Mouse (Mus musculus) neural tube, embryonic 13.5 days (tissue): ENCODE results near the gene Sike1. TPM values are rescaled to one million over a fixed set of nuclear protein-coding genes. Genes with fewer than 3 reads are reported as not detected.

Experiments
- ATAC-seq: fragments of 200-750 bp; cut with Nextera tagmentation; 2 replicates; pipeline ENCODE4 v1.8.0; 2017; ENCODE audit warnings: low read depth, mild to moderate bottlenecking, moderate TSS enrichment, moderate library complexity
- H3K27ac ChIP-seq: fragments of 300-500 bp; sonication (generic); replicated peaks from 2 replicates; pipeline ENCODE4 v1.5.1; 2015; ENCODE audit warnings: moderate library complexity, mild to moderate bottlenecking, inconsistent platforms
- H3K27me3 ChIP-seq: fragments of 300-500 bp; sonication (generic); 2 replicates; pipeline ENCODE4 v1.6.1; 2015; ENCODE audit warnings: mild to moderate bottlenecking, inconsistent platforms
- H3K36me3 ChIP-seq: fragments of 300-500 bp; sonication (generic); 2 replicates; pipeline ENCODE4 v1.6.1; 2015; ENCODE audit warnings: mild to moderate bottlenecking, inconsistent platforms
- H3K4me1 ChIP-seq: fragments of 300-500 bp; sonication (generic); replicated peaks from 2 replicates; pipeline ENCODE4 v1.6.1; 2015; ENCODE audit warnings: inconsistent platforms
- H3K4me2 ChIP-seq: fragments of 300-500 bp; sonication (generic); 2 replicates; pipeline ENCODE4 v1.6.1; 2015; ENCODE audit warnings: inconsistent platforms, mild to moderate bottlenecking, moderate library complexity
- H3K4me3 ChIP-seq: fragments of 300-500 bp; sonication (generic); 2 replicates; pipeline ENCODE4 v1.5.1; 2015; ENCODE audit warnings: mild to moderate bottlenecking, inconsistent platforms
- H3K9ac ChIP-seq: fragments of 300-500 bp; sonication (generic); 2 replicates; pipeline ENCODE4 v1.6.1; 2015; ENCODE audit warnings: moderate library complexity, mild to moderate bottlenecking, inconsistent platforms
- H3K9me3 ChIP-seq: fragments of 300-500 bp; sonication (generic); 2 replicates; pipeline ENCODE4 v1.6.1; 2016; ENCODE audit warnings: inconsistent platforms
- WGBS: fragments of 180-500 bp; shearing (Covaris S2); methylation state at CpG from one replicate; pipeline ENCODE4 v1.1.7; 2015; 5-methylcytosine and 5-hydroxymethylcytosine counted together
- polyA plus RNA-seq: library from polyadenylated mRNA; unstranded; fragments of >200 nt; fragmentation: Nextera tagmentation; extraction: Ambion mirVana; gene quantifications from 2 replicates; pipeline ENCODE4 v1.2.1, GENCODE M21; 2015

The Sike1 gene
- polyA plus RNA-seq, 1 experiment from 2014 or later: 71.1 TPM

DNA sequence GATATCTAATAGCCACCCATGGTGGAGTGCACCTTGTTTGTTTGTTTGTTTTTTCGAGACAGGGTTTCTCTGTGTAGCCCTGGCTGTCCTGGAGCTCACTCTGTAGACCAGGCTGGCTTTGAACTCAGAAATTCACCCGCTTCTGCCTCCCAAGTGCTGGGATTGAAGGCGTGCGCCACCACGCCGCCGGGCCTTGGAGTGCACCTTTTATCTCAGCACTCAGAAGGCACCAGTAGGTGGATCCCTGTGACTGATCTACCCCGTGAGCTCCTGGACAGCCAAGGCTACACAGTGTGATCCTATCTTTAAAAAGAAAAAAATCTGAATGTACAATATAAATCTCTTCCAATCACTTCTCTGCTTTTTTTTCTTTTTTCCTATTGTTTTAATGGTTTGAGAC lies 4.5 kb upstream of the Sike1 start:
- no peak for ATAC-seq
- WGBS: 73% methylated on average over 8 of the region's 8 CpGs
- no peaks in the 10 kb centered on the region for H3K27me3 ChIP-seq
- no peak overlapping the region for H3K4me3 ChIP-seq
- H3K27ac ChIP-seq: no peak overlapping the region
- peaks cover 4% of the 10 kb centered on the region for H3K4me1 ChIP-seq
- H3K36me3 ChIP-seq: no peaks in the 10 kb centered on the region
- H3K9me3 ChIP-seq: no peaks in the 10 kb centered on the region
- H3K4me2 ChIP-seq: no peak overlapping the region
- no peak overlapping the region for H3K9ac ChIP-seq

DNA sequence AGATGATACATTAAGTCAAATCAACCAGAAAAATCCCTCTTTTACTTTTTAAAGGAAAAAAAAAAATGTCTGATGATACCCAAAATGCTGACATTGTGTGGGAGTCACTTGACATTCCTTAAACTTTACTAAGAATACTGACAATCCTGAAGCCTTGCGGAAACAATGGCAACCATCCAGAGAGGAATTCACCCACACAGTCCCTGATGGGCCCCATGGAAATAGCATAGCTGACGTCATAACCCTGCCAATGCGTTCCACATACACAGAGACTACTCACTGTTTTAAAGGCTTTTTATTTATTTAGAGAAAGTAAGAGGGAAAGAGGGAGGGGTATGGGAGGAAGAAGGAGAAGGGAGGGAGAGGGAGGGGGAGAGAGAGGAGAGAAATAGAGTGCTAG lies 2.6 kb upstream of the Sike1 start:
- Histone ChIP-seq H3K4me2 (no peak overlapping the region), H3K27ac (no peak overlapping the region), H3K27me3 (no peaks in the 10 kb centered on the region), H3K9ac (no peak overlapping the region), H3K36me3 (0 out of 2 replicates have a peak, but pooled peaks cover under 1% of the 10 kb centered on the region), H3K9me3 (no peaks in the 10 kb centered on the region), H3K4me3 (no peak overlapping the region), H3K4me1 (peaks cover 20% of the 10 kb centered on the region)
- WGBS: 42% methylated on average over 3 of the region's 3 CpGs
- ATAC-seq: no peak

GRCm38 (mm10) chr3:102995233-102995604 lies 289 bp upstream of the Sike1 start:
- Histone ChIP-seq H3K9ac (peak overlapping the region; percentile 82), H3K9me3 (no peaks in the 10 kb centered on the region), H3K4me3 (peak overlapping the region; percentile 63), H3K36me3 (peaks cover 23% of the 10 kb centered on the region), H3K4me2 (peak overlapping the region; percentile 54), H3K27ac (peak overlapping the region; percentile 93; the same call in 1 of the 2 replicates), H3K27me3 (no peaks in the 10 kb centered on the region), H3K4me1 (peaks cover 20% of the 10 kb centered on the region)
- WGBS: 53% methylated on average over 7 of the region's 7 CpGs
- peak; percentile 25 for ATAC-seq

DNA sequence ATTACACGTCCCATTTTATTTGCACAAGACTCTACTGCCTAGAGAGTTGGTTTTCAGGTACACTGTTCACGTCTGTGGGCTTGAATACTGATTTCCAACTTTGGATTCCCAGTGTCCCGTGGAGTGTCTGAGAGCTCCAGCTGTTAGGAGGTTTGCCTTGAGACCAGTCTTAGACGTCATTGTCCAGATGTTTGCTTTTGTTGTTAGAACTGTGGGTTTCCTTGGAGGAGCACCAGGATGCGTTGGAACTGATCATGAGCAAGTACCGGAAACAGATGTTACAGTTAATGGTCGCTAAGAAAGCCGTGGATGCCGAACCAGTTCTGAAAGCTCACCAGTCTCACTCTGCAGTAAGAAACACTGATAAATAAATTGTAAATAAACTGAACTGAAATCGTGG lies 1.5 kb downstream of the Sike1 start:
- no peak for ATAC-seq
- Histone ChIP-seq H3K27me3 (no peaks in the 10 kb centered on the region), H3K9ac (no peak overlapping the region), H3K9me3 (no peaks in the 10 kb centered on the region), H3K4me1 (peaks cover 20% of the 10 kb centered on the region), H3K4me2 (peak overlapping the region; percentile 54), H3K36me3 (peaks cover 39% of the 10 kb centered on the region), H3K4me3 (peak overlapping the region; percentile 63; the same call in 1 of the 2 replicates), H3K27ac (no peak overlapping the region; the same call in 1 of the 2 replicates)
- 78% methylated on average over 10 of the region's 10 CpGs for WGBS

DNA sequence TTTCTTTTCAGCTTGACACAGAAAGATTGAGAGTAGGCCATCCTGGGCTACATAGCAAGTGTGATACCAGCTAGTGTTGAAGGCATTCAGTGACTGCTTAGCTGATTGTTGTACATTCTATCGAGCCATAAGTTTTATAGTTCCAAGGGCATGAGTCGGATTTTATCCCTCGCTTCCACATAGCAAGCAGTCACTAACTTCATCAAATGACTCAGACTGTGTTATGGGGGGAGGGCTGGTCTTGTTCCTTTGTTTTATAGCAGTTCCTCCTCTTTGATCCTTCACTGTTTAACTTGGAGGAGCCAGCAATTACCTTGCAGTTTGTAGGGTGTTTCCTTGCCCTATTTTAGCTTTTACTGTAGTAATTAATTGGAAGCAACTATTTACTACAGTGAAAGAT lies 2.1 kb downstream of the Sike1 start:
- Histone ChIP-seq H3K4me1 (peaks cover 20% of the 10 kb centered on the region), H3K9me3 (no peaks in the 10 kb centered on the region), H3K4me3 (no peak overlapping the region), H3K36me3 (peaks cover 45% of the 10 kb centered on the region), H3K27ac (no peak overlapping the region; the same call in 1 of the 2 replicates), H3K27me3 (no peaks in the 10 kb centered on the region), H3K4me2 (no peak overlapping the region; the same call in 1 of the 2 replicates), H3K9ac (no peak overlapping the region)
- no peak for ATAC-seq
- 74% methylated on average over 3 of the region's 3 CpGs for WGBS

DNA sequence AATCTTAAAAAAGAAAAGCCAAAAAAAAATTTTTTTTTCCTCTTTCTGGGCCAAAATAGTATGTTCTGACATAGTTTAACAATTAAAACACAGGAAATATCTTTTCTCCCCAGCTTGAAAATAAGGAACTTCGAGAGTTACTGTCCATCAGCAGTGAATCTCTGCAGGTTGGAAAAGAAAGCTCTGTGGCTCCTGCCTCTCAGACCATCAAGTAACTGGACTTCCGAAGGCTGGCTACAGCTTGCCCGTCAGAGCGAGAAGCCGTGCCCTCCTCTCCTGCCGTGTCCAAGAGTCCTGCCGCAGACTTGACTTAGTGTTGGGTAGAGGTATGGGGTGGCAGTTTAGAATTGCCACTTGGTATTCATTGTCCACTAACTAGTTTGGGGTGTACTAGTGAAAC lies 6.1 kb downstream of the Sike1 start:
- ATAC-seq: no peak
- 94% methylated on average over 7 of the region's 7 CpGs for WGBS
- H3K27me3 ChIP-seq: no peaks in the 10 kb centered on the region
- H3K9me3 ChIP-seq: no peaks in the 10 kb centered on the region
- H3K9ac ChIP-seq: no peak overlapping the region
- H3K4me3 ChIP-seq: no peak overlapping the region
- H3K4me2 ChIP-seq: no peak overlapping the region
- H3K27ac ChIP-seq: no peak overlapping the region
- peaks cover 11% of the 10 kb centered on the region for H3K4me1 ChIP-seq
- H3K36me3 ChIP-seq: peaks cover 79% of the 10 kb centered on the region

GRCm38 (mm10) chr3:103017350-103017749 lies 21.8 kb downstream of the Sike1 start:
- no peak overlapping the region for H3K9ac ChIP-seq
- H3K27me3 ChIP-seq: no peaks in the 10 kb centered on the region
- H3K27ac ChIP-seq: no peak overlapping the region
- no peak overlapping the region for H3K4me2 ChIP-seq
- no peak for ATAC-seq
- peaks cover 8% of the 10 kb centered on the region for H3K4me1 ChIP-seq
- WGBS: 78% methylated on average over 2 of the region's 2 CpGs
- H3K9me3 ChIP-seq: no peaks in the 10 kb centered on the region
- no peak overlapping the region for H3K4me3 ChIP-seq
- H3K36me3 ChIP-seq: no peaks in the 10 kb centered on the region

GRCm38 (mm10) chr3:103019462-103019861 lies 24.0 kb downstream of the Sike1 start:
- H3K27me3 ChIP-seq: no peaks in the 10 kb centered on the region
- no peak overlapping the region for H3K4me3 ChIP-seq
- H3K4me2 ChIP-seq: peak overlapping the region; percentile 50
- no peak for ATAC-seq
- no peaks in the 10 kb centered on the region for H3K9me3 ChIP-seq
- no peaks in the 10 kb centered on the region for H3K36me3 ChIP-seq
- H3K9ac ChIP-seq: no peak overlapping the region
- H3K4me1 ChIP-seq: peaks cover 21% of the 10 kb centered on the region
- 96% methylated on average over 2 of the region's 2 CpGs for WGBS
- peak overlapping the region; percentile 95; the same call in 1 of the 2 replicates for H3K27ac ChIP-seq

DNA sequence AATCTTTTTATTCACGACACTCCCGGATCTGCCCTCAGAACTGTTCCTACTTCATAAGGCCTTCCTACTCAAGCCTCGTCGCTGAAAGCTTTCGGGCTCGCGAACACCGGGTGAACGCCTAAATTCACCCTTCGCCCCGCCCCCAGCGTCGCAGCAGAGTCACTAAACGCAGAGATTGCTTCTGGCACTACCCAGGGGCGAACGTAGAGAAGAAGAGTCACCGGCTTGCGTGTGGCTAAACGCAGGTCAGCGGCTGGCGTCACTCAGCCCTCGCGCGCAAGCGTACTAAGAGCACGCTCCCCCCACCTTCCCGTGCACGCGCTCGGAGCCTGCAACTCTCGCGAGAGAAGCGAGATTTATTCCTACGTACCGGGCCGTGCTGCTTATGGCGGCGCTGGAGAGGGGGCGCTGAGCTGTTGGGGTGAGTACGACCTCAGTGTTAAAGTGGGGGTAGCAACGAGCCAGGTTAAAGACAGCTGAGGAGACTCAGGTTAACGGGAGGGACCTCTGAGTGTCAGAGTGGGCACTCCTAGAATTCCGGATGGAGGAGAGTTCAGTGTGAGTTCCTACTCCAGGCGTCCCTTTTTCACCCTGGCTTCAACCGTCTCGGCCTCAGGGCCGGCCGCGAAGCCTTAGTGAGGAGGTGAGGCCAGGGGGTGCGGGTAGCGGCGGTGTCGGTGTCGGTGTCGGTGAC lies 24.9 kb downstream of the Sike1 start, which contains the start of gene Csde1:
Gene Csde1, plus strand, starts transcription at position 178 of the 694 bp plus-strand sequence.
- Histone ChIP-seq H3K27me3 (no peaks in the 10 kb centered on the region), H3K4me1 (peaks cover 21% of the 10 kb centered on the region), H3K9me3 (no peaks in the 10 kb centered on the region), H3K36me3 (no peaks in the 10 kb centered on the region), H3K9ac (peak within 1 kb of the TSS; percentile 91), H3K27ac (peak within 1 kb of the TSS; percentile 95), H3K4me3 (peak within 1 kb of the TSS; percentile 65), H3K4me2 (peak within 1 kb of the TSS; percentile 73)
- ATAC-seq: peak; percentile 95
- WGBS: under 1% methylated on average over 55 of the region's 55 CpGs

DNA sequence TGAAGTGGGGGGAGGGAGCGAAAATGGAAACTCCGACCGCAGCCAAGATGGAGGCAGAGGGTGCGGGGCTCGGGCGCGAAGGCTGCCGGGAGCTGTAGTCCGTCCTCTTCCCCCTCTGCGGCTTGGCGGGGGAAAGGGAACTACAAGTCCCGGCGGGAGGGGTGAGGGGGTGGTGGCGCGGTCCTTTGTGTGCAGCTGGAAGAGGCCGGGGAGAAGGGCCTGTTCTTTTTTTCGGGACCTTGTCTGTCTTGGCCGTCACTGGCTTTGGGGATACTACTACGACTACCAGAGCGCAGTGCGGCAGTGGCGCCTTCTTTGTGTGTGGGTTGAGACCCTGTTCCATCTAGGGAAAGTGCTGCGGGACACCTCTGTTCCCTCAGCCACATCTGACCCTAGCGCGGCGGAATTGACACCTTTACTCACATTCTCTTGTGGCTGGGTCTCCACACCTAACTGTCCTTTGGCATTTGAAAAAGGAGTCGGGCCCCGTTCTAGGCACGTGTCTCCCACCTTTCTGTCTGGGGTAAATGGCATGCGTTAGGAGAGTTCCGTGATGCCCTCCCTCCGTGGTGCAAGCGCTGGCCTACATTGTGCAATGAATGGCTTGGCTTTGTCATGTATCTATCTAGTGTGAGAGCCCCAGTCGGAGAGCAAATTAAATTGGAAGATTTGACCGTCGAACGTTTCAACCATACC lies 25.6 kb downstream of the Sike1 start:
- peaks cover 21% of the 10 kb centered on the region for H3K4me1 ChIP-seq
- H3K9me3 ChIP-seq: no peaks in the 10 kb centered on the region
- WGBS: under 1% methylated on average over 36 of the region's 37 CpGs

GRCm38 (mm10) chr3:103026174-103026573 lies 30.7 kb downstream of the Sike1 start:
- Histone ChIP-seq H3K4me2 (no peak overlapping the region), H3K36me3 (peaks cover 29% of the 10 kb centered on the region), H3K4me3 (no peak overlapping the region), H3K9me3 (no peaks in the 10 kb centered on the region), H3K4me1 (peaks cover 27% of the 10 kb centered on the region), H3K9ac (no peak overlapping the region), H3K27ac (no peak overlapping the region), H3K27me3 (no peaks in the 10 kb centered on the region)
- 94% methylated on average over 1 of the region's 1 CpGs for WGBS
- ATAC-seq: no peak

More for the DNA sequence above, 25.6 kb downstream of the Sike1 start:
- peak overlapping the region; percentile 95 for H3K27ac ChIP-seq
- H3K4me3 ChIP-seq: peak overlapping the region; percentile 65
- peak overlapping the region; percentile 73 for H3K4me2 ChIP-seq
- peak overlapping the region; percentile 91 for H3K9ac ChIP-seq
- peak; percentile 97 for ATAC-seq
- H3K36me3 ChIP-seq: no peaks in the 10 kb centered on the region
- no peaks in the 10 kb centered on the region for H3K27me3 ChIP-seq

GRCm38 (mm10) chr3:103040285-103040684 lies 44.8 kb downstream of the Sike1 start:
- Histone ChIP-seq H3K9ac (no peak overlapping the region), H3K4me2 (no peak overlapping the region), H3K4me3 (no peak overlapping the region), H3K9me3 (no peaks in the 10 kb centered on the region), H3K4me1 (no peaks in the 10 kb centered on the region), H3K27me3 (no peaks in the 10 kb centered on the region), H3K36me3 (peaks cover 62% of the 10 kb centered on the region), H3K27ac (no peak overlapping the region)
- 98% methylated on average over 6 of the region's 6 CpGs for WGBS
- no peak for ATAC-seq
